Mouse (Mus musculus) cerebellum, adult 11 months (tissue): ENCODE data around the gene Usp20.
A peak's percentile ranks its signal among the peaks of the same experiment; 100 is the strongest.

Experiments
- DNase-seq: peaks from one replicate; pipeline ENCODE4 v3.0.0; 2022

The Usp20 gene

GRCm38 (mm10) chr2:30990221-30990620 is 8.1 kb downstream of the Usp20 start:
- no peak for DNase-seq

- no peak for DNase-seq
Observed at GRCm38 (mm10) chr2:30994853-30995252, 12.8 kb downstream of the Usp20 start.

GRCm38 (mm10) chr2:30995432-30995996 is 13.4 kb downstream of the Usp20 start:
- no peak for DNase-seq

GRCm38 (mm10) chr2:30998443-30999260 is 16.6 kb downstream of the Usp20 start:
- DNase-seq: no peak

- DNase-seq: no peak
Observed at GRCm38 (mm10) chr2:31002857-31003256, 20.8 kb downstream of the Usp20 start.

GRCm38 (mm10) chr2:31005453-31005852 is 23.4 kb downstream of the Usp20 start:
- no peak for DNase-seq

GRCm38 (mm10) chr2:31006434-31006833 is 24.4 kb downstream of the Usp20 start:
- DNase-seq: no peak

GRCm38 (mm10) chr2:31007208-31007607 is 25.1 kb downstream of the Usp20 start:
- DNase-seq: no peak

- DNase-seq: no peak
Observed at GRCm38 (mm10) chr2:31013371-31014120, 31.5 kb downstream of the Usp20 start.

GRCm38 (mm10) chr2:31017625-31018317 is 35.7 kb downstream of the Usp20 start:
- peak; percentile 64 for DNase-seq

GRCm38 (mm10) chr2:31018519-31018918 is 36.4 kb downstream of the Usp20 start:
- DNase-seq: peak; percentile 92

- peak; percentile 62 for DNase-seq
Observed at GRCm38 (mm10) chr2:31019011-31019410, 36.9 kb downstream of the Usp20 start.

GRCm38 (mm10) chr2:31020202-31020601 is 38.1 kb downstream of the Usp20 start:
- DNase-seq: no peak

GRCm38 (mm10) chr2:31023940-31024339 is 41.9 kb downstream of the Usp20 start:
- DNase-seq: no peak

- peak; percentile 78 for DNase-seq
Observed at GRCm38 (mm10) chr2:31024618-31025370, 42.7 kb downstream of the Usp20 start.

GRCm38 (mm10) chr2:31025458-31025857 is 43.4 kb downstream of the Usp20 start:
- DNase-seq: no peak

- no peak for DNase-seq
Observed at GRCm38 (mm10) chr2:31026642-31027041, 44.6 kb downstream of the Usp20 start.

GRCm38 (mm10) chr2:31031972-31032371 is 49.9 kb downstream of the Usp20 start:
- no peak for DNase-seq

- no peak for DNase-seq
Observed at GRCm38 (mm10) chr2:31036811-31037210, 54.7 kb downstream of the Usp20 start.

- DNase-seq: no peak
Observed at GRCm38 (mm10) chr2:31040043-31040442, 58.0 kb downstream of the Usp20 start.

- no peak for DNase-seq
Observed at GRCm38 (mm10) chr2:31040487-31040886, 58.4 kb downstream of the Usp20 start.

- no peak for DNase-seq
Observed at GRCm38 (mm10) chr2:31041386-31041785, 59.3 kb downstream of the Usp20 start.
